Mouse (Mus musculus): ENCODE results near the gene Gm37419. TPM values are rescaled to one million over a fixed set of nuclear protein-coding genes. Genes with fewer than 3 reads are reported as not detected.
A peak's percentile ranks its signal among the peaks of the same experiment; 100 is the strongest.

Gene Gm37419
- polyA plus RNA-seq, 1 experiment from 2014 or later: not detected

- Histone ChIP-seq H3K27ac (ENCODE audit: low read length) (peak overlapping the region; percentile 96), H3K4me1 (ENCODE audit: control insufficient read depth, insufficient read depth, low read length) (peaks cover 40% of the 10 kb centered on the region), H3K4me2 (ENCODE audit: low read depth, low read length) (peak overlapping the region; percentile 98), H3K9me3 (replicated peaks; ENCODE audit: control insufficient read depth, low read length) (no peaks in the 10 kb centered on the region), H3K9ac (ENCODE audit: low read length) (peak overlapping the region; percentile 98), H3K27me3 (ENCODE audit: control insufficient read depth, insufficient read depth, low read length) (no peaks in the 10 kb centered on the region), H3K4me3 (ENCODE audit: low read length) (peak overlapping the region; percentile 91), H3K36me3 (ENCODE audit: control insufficient read depth, insufficient read depth) (no peaks in the 10 kb centered on the region)
- ATAC-seq (replicated peaks; ENCODE audit: extremely low read depth, insufficient read depth, low FRiP score): 0 out of 2 replicates have a peak, but pooled peaks have one; percentile 43
- 3% methylated on average over 25 of the region's 25 CpGs for WGBS
These were observed 1.2 kb downstream of the Gm37419 start for GRCm38 (mm10) chr16:23989209-23990160.

- peak overlapping the region; percentile 96 for H3K27ac ChIP-seq (ENCODE audit: low read length)
- no peaks in the 10 kb centered on the region for H3K36me3 ChIP-seq (ENCODE audit: control insufficient read depth, insufficient read depth)
- 45% methylated on average over 11 of the region's 11 CpGs for WGBS
- H3K4me2 ChIP-seq (ENCODE audit: low read depth, low read length): peak overlapping the region; percentile 98
- H3K4me3 ChIP-seq (ENCODE audit: low read length): peak overlapping the region; percentile 91
- peaks cover 37% of the 10 kb centered on the region for H3K4me1 ChIP-seq (ENCODE audit: control insufficient read depth, insufficient read depth, low read length)
- no peak for ATAC-seq (replicated peaks; ENCODE audit: extremely low read depth, insufficient read depth, low FRiP score)
- H3K27me3 ChIP-seq (ENCODE audit: control insufficient read depth, insufficient read depth, low read length): no peaks in the 10 kb centered on the region
- H3K9ac ChIP-seq (ENCODE audit: low read length): peak overlapping the region; percentile 98
- H3K9me3 ChIP-seq (replicated peaks; ENCODE audit: control insufficient read depth, low read length): no peaks in the 10 kb centered on the region
These were observed 2.1 kb downstream of the Gm37419 start for GRCm38 (mm10) chr16:23990161-23990970.

DNA sequence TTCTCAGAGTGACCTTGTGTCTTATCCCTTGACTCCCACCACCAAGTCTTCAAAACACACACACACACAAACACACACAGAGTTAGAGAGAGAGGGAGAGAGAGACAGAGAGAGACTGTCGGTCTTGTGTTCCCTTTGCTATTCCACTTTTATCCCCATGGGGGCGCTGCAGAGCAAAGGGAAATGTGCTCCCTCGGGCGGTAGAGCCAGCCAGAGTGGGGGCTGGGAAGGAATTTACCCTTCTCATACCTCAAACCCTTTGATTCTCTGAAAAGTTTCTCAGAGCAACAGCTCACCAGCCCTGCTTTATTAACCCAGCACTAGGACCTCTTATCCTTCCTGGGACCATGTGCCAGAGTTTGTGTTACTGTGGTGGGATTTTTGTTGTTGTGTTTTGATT, 2.9 kb downstream of the Gm37419 start:
- Histone ChIP-seq H3K36me3 (ENCODE audit: control insufficient read depth, insufficient read depth) (no peaks in the 10 kb centered on the region), H3K4me1 (ENCODE audit: control insufficient read depth, insufficient read depth, low read length) (peaks cover 29% of the 10 kb centered on the region), H3K27ac (ENCODE audit: low read length) (no peak overlapping the region), H3K27me3 (ENCODE audit: control insufficient read depth, insufficient read depth, low read length) (no peaks in the 10 kb centered on the region), H3K9me3 (replicated peaks; ENCODE audit: control insufficient read depth, low read length) (no peaks in the 10 kb centered on the region), H3K9ac (ENCODE audit: low read length) (0 out of 2 replicates have a peak overlapping the region, but pooled peaks have one; percentile 45), H3K4me2 (ENCODE audit: low read depth, low read length) (0 out of 2 replicates have a peak overlapping the region, but pooled peaks have one; percentile 20), H3K4me3 (ENCODE audit: low read length) (no peak overlapping the region)
- WGBS: 5% methylated on average over 4 of the region's 4 CpGs
- ATAC-seq (replicated peaks; ENCODE audit: extremely low read depth, insufficient read depth, low FRiP score): no peak

DNA sequence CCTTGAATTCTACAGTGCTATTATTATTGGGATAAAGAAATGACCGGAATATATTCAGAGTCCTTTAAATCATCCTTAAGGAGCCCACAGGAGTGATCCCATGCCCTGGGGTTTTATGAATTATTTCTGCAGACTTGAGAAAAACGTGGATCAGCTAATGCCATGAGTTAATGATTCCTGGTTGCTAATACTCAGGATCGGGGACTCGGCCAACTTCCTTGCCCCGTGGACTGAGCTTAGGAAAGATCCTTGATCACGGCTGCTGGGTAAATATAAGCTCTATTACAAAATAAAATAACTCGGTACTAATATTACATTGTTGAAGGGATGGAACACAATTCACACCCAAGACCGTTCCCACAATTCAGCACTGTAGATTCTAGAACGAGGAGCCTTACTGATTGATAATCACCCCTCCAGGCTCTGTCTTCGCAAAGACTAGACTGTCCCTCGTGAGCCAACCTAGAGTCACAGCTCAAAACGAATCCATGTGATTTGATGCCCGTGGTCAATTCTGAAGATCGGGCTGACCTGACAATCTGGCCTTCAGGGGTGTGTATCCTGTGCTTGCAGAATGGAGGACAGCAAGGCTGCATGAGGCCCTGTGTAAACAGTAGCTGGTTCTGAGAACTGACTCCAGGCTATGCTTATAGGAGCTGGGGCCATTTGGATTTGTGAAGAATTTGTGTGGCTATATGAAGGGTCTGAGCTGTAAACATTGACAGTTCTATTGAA, 3.7 kb downstream of the Gm37419 start:
- no peak overlapping the region for H3K4me3 ChIP-seq (ENCODE audit: low read length)
- no peaks in the 10 kb centered on the region for H3K27me3 ChIP-seq (ENCODE audit: control insufficient read depth, insufficient read depth, low read length)
- H3K4me1 ChIP-seq (ENCODE audit: control insufficient read depth, insufficient read depth, low read length): peaks cover 22% of the 10 kb centered on the region
- no peaks in the 10 kb centered on the region for H3K36me3 ChIP-seq (ENCODE audit: control insufficient read depth, insufficient read depth)
- no peak for ATAC-seq (replicated peaks; ENCODE audit: extremely low read depth, insufficient read depth, low FRiP score)
- H3K9ac ChIP-seq (ENCODE audit: low read length): no peak overlapping the region
- no peaks in the 10 kb centered on the region for H3K9me3 ChIP-seq (replicated peaks; ENCODE audit: control insufficient read depth, low read length)
- no peak overlapping the region for H3K27ac ChIP-seq (ENCODE audit: low read length)
- 89% methylated on average over 14 of the region's 14 CpGs for WGBS
- H3K4me2 ChIP-seq (ENCODE audit: low read depth, low read length): no peak overlapping the region

DNA sequence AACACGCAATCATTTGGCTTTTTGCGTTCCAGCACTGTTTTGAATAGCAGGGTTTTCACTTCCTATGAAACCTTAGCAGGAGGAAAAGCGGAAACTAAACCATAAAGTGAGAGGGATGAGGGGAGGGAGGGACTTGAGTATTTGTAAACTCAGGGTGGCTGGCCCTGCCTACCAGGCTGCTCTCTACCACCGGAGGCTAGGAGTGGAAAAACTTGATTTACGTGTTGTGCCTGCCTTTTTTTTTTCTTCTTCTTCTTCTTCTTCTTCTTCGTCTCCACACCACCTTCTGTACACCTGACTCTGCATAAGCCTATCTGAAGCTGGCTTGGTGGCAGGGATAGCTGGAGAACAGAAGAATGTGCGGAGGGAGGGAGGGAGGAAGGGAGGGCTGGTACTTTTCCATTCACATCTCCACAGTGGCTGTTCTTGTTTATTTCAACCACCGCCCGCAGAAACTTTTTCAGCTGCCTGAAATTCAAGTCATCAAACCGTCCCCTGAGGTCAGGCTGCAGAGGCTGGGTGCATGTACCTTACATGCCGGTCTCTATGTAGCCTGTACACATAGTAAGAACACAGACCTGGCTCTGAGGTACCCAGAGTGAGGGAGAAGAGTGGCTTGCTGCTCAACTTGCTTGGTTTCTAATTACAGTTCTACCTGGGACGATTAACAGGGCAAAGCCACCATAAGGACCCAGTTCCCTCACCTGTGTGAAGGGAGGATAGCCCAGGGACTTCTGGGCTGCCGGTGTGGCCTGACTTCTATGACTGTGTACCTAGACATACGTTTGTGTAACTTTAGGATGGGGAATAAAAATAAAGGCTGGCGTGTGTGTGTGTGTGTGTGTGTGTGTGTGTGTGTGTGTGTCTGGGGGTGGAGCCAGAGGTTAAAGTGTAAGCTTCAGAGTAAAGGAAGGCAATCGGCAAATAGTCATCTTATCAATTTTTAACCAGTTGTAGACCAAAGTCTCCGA, 5.4 kb downstream of the Gm37419 start:
- ATAC-seq (replicated peaks; ENCODE audit: extremely low read depth, insufficient read depth, low FRiP score): 0 out of 2 replicates have a peak, but pooled peaks have one; percentile 19
- no peak overlapping the region for H3K27ac ChIP-seq (ENCODE audit: low read length)
- no peaks in the 10 kb centered on the region for H3K36me3 ChIP-seq (ENCODE audit: control insufficient read depth, insufficient read depth)
- H3K4me2 ChIP-seq (ENCODE audit: low read depth, low read length): peak overlapping the region; percentile 17
- WGBS: 43% methylated on average over 17 of the region's 17 CpGs
- no peak overlapping the region for H3K4me3 ChIP-seq (ENCODE audit: low read length)
- no peaks in the 10 kb centered on the region for H3K9me3 ChIP-seq (replicated peaks; ENCODE audit: control insufficient read depth, low read length)
- H3K27me3 ChIP-seq (ENCODE audit: control insufficient read depth, insufficient read depth, low read length): no peaks in the 10 kb centered on the region
- H3K9ac ChIP-seq (ENCODE audit: low read length): no peak overlapping the region
- H3K4me1 ChIP-seq (ENCODE audit: control insufficient read depth, insufficient read depth, low read length): peaks cover 22% of the 10 kb centered on the region

DNA sequence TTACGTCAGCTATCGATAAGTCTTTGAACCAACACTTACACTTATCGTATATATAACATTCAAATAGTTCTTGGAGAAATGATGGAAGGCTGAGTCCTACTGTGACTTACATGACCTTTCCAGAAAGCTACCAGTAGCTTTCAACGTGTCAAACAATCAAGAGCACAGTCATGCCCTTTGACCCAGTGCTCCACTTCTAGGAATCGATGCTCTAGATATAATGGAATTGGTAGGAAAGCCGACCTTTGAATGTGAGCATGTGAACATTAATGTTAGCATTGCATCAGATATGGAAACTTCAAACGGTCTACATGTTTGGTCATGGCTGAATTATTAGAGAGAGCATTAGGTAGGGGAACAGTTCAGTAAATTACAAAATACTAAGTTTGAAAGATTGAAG, 8.1 kb downstream of the Gm37419 start:
- no peak overlapping the region for H3K4me2 ChIP-seq (ENCODE audit: low read depth, low read length)
- H3K4me1 ChIP-seq (ENCODE audit: control insufficient read depth, insufficient read depth, low read length): peaks cover 12% of the 10 kb centered on the region
- ATAC-seq (replicated peaks; ENCODE audit: extremely low read depth, insufficient read depth, low FRiP score): no peak
- H3K4me3 ChIP-seq (ENCODE audit: low read length): no peak overlapping the region
- H3K9me3 ChIP-seq (replicated peaks; ENCODE audit: control insufficient read depth, low read length): no peaks in the 10 kb centered on the region
- H3K27ac ChIP-seq (ENCODE audit: low read length): no peak overlapping the region
- WGBS: 82% methylated on average over 7 of the region's 7 CpGs
- H3K36me3 ChIP-seq (ENCODE audit: control insufficient read depth, insufficient read depth): no peaks in the 10 kb centered on the region
- no peaks in the 10 kb centered on the region for H3K27me3 ChIP-seq (ENCODE audit: control insufficient read depth, insufficient read depth, low read length)
- H3K9ac ChIP-seq (ENCODE audit: low read length): no peak overlapping the region

GRCm38 (mm10) chr16:23997228-23997627, 8.9 kb downstream of the Gm37419 start:
- Histone ChIP-seq H3K27ac (ENCODE audit: low read length) (no peak overlapping the region), H3K36me3 (ENCODE audit: control insufficient read depth, insufficient read depth) (no peaks in the 10 kb centered on the region), H3K9me3 (replicated peaks; ENCODE audit: control insufficient read depth, low read length) (no peaks in the 10 kb centered on the region), H3K27me3 (ENCODE audit: control insufficient read depth, insufficient read depth, low read length) (no peaks in the 10 kb centered on the region), H3K4me3 (ENCODE audit: low read length) (no peak overlapping the region), H3K9ac (ENCODE audit: low read length) (no peak overlapping the region), H3K4me1 (ENCODE audit: control insufficient read depth, insufficient read depth, low read length) (peaks cover 10% of the 10 kb centered on the region; the same call in 1 of the 2 replicates), H3K4me2 (ENCODE audit: low read depth, low read length) (no peak overlapping the region)
- ATAC-seq (replicated peaks; ENCODE audit: extremely low read depth, insufficient read depth, low FRiP score): no peak
- WGBS: 71% methylated on average over 3 of the region's 3 CpGs

DNA sequence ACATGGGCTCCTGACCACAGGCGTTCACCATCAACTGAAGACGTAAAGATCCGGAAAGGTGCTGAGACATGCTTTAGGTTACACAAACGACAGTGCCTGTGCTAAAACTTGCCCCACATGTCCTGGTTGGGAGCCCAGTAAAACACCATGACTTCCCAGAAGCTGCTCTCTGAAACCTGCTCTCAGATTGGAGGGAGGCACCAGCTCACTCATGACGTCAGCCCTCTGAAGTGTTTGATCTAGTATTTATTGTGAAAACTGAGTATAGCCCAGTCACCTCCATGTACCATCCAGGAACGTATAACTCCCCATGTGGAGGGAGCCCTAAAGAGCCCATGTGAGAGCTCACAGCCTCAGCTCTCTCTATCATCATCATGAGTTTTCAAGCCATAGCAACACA, 9.6 kb downstream of the Gm37419 start:
- no peak overlapping the region for H3K9ac ChIP-seq (ENCODE audit: low read length)
- H3K4me3 ChIP-seq (ENCODE audit: low read length): no peak overlapping the region
- ATAC-seq (replicated peaks; ENCODE audit: extremely low read depth, insufficient read depth, low FRiP score): no peak
- peaks cover 10% of the 10 kb centered on the region; the same call in 1 of the 2 replicates for H3K4me1 ChIP-seq (ENCODE audit: control insufficient read depth, insufficient read depth, low read length)
- no peak overlapping the region for H3K27ac ChIP-seq (ENCODE audit: low read length)
- 81% methylated on average over 6 of the region's 6 CpGs for WGBS
- H3K4me2 ChIP-seq (ENCODE audit: low read depth, low read length): no peak overlapping the region
- no peaks in the 10 kb centered on the region for H3K27me3 ChIP-seq (ENCODE audit: control insufficient read depth, insufficient read depth, low read length)
- H3K36me3 ChIP-seq (ENCODE audit: control insufficient read depth, insufficient read depth): no peaks in the 10 kb centered on the region
- no peaks in the 10 kb centered on the region for H3K9me3 ChIP-seq (replicated peaks; ENCODE audit: control insufficient read depth, low read length)

All from heart, embryonic 16.5 days (tissue).